Mouse (Mus musculus) small intestine, adult 2 months (tissue): Measurements from ENCODE around the gene Coq5. TPM values are rescaled to one million over a fixed set of nuclear protein-coding genes. Genes with fewer than 3 reads are reported as not detected.

ENCODE experiments used
- H3K27ac ChIP-seq: fragments of 200-500 bp; 2 replicates; pipeline ENCODE4 v1.5.1; 2012; ENCODE audit warnings: low read depth, low read length, control low read depth, inconsistent platforms; ENCODE audit not compliant: insufficient read depth
- H3K27me3 ChIP-seq: fragments of 200-500 bp; 2 replicates; pipeline ENCODE4 v1.6.1; 2012; ENCODE audit warnings: mild to moderate bottlenecking, moderate library complexity, low read length, inconsistent platforms; ENCODE audit not compliant: control insufficient read depth, insufficient read depth
- H3K36me3 ChIP-seq: fragments of 200-500 bp; 2 replicates; pipeline ENCODE4 v1.6.1; 2012; ENCODE audit warnings: mild to moderate bottlenecking, low read length, control low read depth, inconsistent platforms; ENCODE audit not compliant: control insufficient read depth, insufficient read depth
- H3K4me1 ChIP-seq: fragments of 200-500 bp; 2 replicates; pipeline ENCODE4 v1.6.1; 2012; ENCODE audit warnings: low read length, inconsistent platforms, mixed read lengths; ENCODE audit not compliant: control insufficient read depth, insufficient read depth, insufficient read length
- H3K4me3 ChIP-seq: fragments of 200-500 bp; 2 replicates; pipeline ENCODE4 v1.5.1; 2012; ENCODE audit warnings: low read depth, mild to moderate bottlenecking, control low read depth, inconsistent platforms, low read length, moderate library complexity
- CTCF ChIP-seq: fragments of 200-500 bp; IDR thresholded peaks from 2 replicates; pipeline ENCODE4 v1.5.1; 2012; ENCODE audit warnings: low read depth, mild to moderate bottlenecking, control low read depth, inconsistent platforms, low read length, moderate library complexity, mixed read lengths; ENCODE audit not compliant: insufficient replicate concordance, insufficient read length; ENCODE audit errors: extremely low read depth
- POLR2A ChIP-seq: fragments of 200-500 bp; IDR thresholded peaks from 2 replicates; pipeline ENCODE4 v1.6.1; 2012; ENCODE audit warnings: low read depth, mild to moderate bottlenecking, control low read depth, inconsistent platforms, low read length, moderate library complexity
- WGBS: fragments of 180-500 bp; shearing (Covaris S2); methylation state at CpG from one replicate; pipeline ENCODE4 v1.1.7; 2018; 5-methylcytosine and 5-hydroxymethylcytosine counted together
- polyA plus RNA-seq: library from polyadenylated mRNA; depleted of rRNA; stranded (reverse); fragments of >200 nt; gene quantifications from 2 replicates; pipeline ENCODE4 v1.2.3, GENCODE M21; 2012; rRNA removed

Coq5 gene
- polyA plus RNA-seq, 1 experiment: 6.6 TPM

- WGBS: 5% methylated on average over 36 of the region's 36 CpGs
- Histone ChIP-seq H3K27me3 (no peaks in the 10 kb centered on the region), H3K4me1 (peaks cover 5% of the 10 kb centered on the region; the same call in 1 of the 2 replicates), H3K36me3 (peaks cover 33% of the 10 kb centered on the region), H3K4me3 (peak overlapping the region; percentile 98), H3K27ac (peak overlapping the region; percentile 60)
- TF ChIP-seq POLR2A: no peak
- TF ChIP-seq CTCF: no peak
Observed at GRCm38 (mm10) chr5:115341314-115342165, 62.1 kb downstream of the Coq5 start.

Other genes starting within 250 kb of the Coq5 start
- gene Gm10401, start 181.4 kb upstream of the Coq5 start, polyA plus RNA-seq: not detected in 2 replicates
- gene Acads, start 160.3 kb upstream of the Coq5 start, polyA plus RNA-seq: 63.3 and 95.9 TPM in 2 replicates
- gene Unc119b, start 144.7 kb upstream of the Coq5 start, polyA plus RNA-seq: 16.9 and 26.5 TPM in 2 replicates
- 56.0 and 78.3 TPM in 2 replicates for gene Mlec, start 121.5 kb upstream of the Coq5 start, polyA plus RNA-seq
- gene Cabp1, start 85.3 kb upstream of the Coq5 start, polyA plus RNA-seq: 0.89 and 1.0 TPM in 2 replicates
- gene Pop5, start 43.8 kb upstream of the Coq5 start, polyA plus RNA-seq: 68.6 and 74.5 TPM in 2 replicates
- 80.5 and 148 TPM in 2 replicates for gene Rnf10, start 6.8 kb upstream of the Coq5 start, polyA plus RNA-seq
- 54.5 and 78.1 TPM in 2 replicates for gene Dynll1, start 21.3 kb downstream of the Coq5 start, polyA plus RNA-seq
- 16.9 and 38.0 TPM in 2 replicates for gene Srsf9, start 47.5 kb downstream of the Coq5 start, polyA plus RNA-seq
- gene Gatc, start 61.5 kb downstream of the Coq5 start, polyA plus RNA-seq: 3.3 and 6.0 TPM in 2 replicates
- gene Triap1, start 61.6 kb downstream of the Coq5 start, polyA plus RNA-seq: 3.2 and 5.9 TPM in 2 replicates
- 6,016 and 7,190 TPM in 2 replicates for gene Cox6a1, start 69.3 kb downstream of the Coq5 start, polyA plus RNA-seq
- 4.6 and 9.0 TPM in 2 replicates for gene Msi1, start 149.9 kb downstream of the Coq5 start, polyA plus RNA-seq
- 5.2 and 2,024 TPM in 2 replicates for gene Pla2g1b, start 186.6 kb downstream of the Coq5 start, polyA plus RNA-seq
- 9.9 and 13.6 TPM in 2 replicates for gene Sirt4, start 205.1 kb downstream of the Coq5 start, polyA plus RNA-seq
- gene Pxn, start 227.0 kb downstream of the Coq5 start, polyA plus RNA-seq: 65.1 and 136 TPM in 2 replicates